Mouse (Mus musculus): ENCODE data around the gene Il1f6.

Il1f6 gene

DNA sequence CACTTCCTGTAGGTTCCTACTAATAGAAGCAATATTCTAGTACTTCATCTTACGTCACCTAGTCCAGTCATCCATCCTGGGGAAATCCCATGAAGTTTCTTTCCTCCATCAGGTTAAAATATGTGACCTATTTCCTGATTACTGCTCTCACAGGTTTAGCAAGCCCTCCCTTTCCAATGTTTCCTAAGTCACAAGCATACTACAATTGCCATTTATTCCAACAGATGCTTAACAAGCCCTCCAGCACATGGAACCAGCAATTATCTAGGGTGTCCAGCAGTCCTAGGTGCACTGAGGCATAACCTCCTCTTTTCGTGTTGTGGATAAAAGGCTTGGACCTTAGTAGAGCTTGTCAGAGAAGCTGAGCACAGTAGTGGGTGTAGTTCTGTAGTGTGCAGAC, at the start of gene Il1f6:
Il1f6 (plus strand) TSS at position 301 of the 400 bp plus-strand sequence.
- peak in 1 of 2 experiments; percentile 3 for DNase-seq

DNA sequence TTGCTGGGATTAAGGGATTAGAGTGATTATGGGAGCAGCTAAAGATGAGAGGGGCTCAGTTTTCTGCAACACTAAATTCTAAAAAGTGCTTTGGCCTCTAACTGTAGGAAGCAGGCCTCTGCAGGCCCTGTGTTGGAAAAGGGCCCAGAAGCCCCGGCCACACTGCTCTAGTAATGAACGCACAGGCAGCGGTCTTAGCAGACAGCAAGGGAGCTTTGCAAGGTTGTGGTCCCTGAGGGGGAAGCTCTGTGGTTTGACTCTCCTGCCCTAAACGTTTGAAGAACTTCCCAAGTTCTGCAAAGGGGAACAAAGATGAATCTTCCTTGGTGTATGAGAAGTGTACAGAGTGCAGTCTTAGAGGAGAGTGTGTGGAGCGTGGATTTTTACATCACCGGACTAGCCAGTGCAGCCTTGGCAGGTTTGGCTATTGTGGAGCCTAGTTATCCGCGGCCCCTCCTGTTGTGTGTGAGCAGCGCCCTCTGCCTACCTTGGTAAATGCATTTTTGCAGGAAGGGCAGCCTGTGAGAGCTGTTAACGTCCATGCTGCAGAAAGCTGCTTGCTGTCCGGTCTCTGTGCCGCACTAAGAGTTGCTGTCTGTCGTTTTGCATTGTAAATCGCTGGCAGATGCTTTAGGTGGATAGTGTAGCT, 33.4 kb upstream of the Il1f6 start:
- peak; percentile 57 to 67 for DNase-seq

DNA sequence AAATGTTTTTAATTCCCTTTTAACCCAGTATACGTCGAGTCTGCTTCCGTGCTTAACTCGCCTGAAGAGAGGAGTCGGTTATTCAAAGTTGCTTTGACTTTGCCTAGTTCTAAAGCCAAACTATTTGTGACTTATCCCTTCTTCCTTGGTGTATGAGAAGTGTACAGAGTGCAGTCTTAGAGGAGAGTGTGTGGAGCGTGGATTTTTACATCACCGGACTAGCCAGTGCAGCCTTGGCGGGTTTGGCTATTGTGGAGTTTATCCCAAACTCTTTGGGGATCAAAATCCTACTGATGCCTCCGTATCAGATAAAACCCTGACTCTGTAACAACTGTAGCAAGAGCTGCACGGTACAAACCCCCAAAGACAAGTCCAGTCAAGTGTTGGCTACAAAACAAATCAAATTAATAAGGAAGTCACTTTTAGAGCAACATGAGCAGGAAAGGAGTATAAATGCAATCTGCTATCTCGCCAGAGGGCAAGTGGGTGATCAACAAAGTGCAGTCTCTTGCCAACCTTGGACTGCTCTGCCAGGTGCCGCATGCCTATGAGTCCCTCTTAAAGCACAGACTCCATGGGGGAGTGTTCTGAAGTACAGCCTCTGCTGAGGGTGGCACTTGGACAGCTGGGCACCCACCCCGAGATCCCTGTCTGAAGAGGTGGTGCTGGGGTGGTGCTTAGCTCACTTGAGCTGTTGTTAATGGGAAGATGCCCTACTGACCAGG, 32.6 kb upstream of the Il1f6 start:
- peak in 1 of 2 experiments; percentile 4 for DNase-seq

DNA sequence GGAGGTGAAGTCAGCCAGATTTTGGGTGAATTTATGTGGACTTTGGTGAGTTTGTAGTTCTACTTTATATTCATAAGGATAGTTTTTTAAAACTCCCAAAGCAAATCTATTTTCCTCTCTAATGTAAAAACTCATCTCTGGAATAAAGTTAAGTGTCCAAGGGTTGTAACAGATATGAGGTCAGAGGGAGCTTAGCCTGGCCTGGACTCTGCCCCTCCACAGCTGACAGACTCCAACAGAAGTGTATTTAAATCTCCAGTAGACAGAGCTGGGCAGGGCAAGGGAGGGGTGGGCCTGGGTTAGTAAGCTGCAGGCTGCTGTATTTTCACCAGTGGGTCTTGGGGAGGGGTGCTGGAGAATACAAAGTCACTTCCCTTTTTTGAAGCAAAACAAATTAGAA, 31.1 kb upstream of the Il1f6 start:
- DNase-seq = peak in 1 of 2 experiments; percentile 4

DNA sequence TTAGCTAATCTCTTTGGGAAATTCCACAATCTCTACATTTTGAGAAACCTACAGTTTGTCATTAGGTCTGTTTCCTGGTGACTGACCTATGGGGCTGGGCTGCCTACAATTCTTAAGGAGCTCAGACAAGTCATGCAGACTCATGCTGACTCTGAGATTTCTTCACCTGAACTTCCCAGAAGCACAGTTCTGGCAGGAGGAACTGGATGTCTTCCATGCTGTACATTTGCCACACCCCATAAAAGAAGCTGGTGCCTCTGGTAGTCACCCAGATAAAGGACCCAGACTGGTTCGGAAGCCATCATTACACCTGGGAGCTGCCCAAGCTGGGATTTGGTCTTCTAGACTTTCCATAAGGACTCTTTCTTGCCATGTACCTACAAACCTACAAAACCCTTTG, 29.0 kb upstream of the Il1f6 start, which contains the start of gene Il1f9:
Il1f9 (plus strand) TSS at position 301 of the 400 bp plus-strand sequence.
- no peak for DNase-seq

DNA sequence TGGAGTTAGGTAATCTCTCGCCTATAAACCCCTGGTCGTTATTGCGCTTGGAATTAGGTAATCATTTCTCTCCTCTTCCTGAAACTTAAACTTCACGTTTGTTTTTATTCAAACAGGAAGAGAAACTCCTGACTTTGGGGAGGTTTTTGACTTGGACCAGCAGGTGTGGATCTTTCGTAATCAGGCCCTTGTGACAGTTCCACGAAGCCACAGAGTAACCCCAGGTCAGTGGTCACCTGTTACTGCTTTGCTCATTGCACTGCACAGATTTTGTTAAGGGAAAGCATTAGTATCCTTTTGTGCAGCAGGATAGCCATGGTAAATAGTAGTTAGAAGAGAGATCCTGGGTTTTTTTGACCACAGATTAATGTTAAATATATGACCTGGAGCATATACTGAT, 27.6 kb upstream of the Il1f6 start:
- DNase-seq = no peak

DNA sequence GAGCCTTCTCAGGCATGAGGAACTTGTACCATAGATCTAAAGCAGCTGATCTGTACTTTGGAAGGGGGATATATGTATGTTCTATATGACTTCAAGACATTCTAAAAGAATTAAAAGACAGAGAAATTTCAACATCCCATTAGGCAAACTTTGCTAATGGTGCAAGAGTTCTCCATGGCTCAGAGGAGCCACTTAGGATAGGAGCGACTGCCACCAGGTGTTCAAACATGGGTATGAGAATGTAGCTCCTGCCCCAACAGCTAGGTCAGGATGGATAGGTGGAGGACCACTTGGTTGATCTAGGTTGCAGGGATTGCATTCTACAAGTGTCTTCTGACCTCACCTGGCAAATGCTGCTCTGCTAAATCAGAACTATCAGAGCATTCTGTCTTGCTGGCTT, 27.0 kb upstream of the Il1f6 start:
- DNase-seq = peak; percentile 4 to 5

DNA sequence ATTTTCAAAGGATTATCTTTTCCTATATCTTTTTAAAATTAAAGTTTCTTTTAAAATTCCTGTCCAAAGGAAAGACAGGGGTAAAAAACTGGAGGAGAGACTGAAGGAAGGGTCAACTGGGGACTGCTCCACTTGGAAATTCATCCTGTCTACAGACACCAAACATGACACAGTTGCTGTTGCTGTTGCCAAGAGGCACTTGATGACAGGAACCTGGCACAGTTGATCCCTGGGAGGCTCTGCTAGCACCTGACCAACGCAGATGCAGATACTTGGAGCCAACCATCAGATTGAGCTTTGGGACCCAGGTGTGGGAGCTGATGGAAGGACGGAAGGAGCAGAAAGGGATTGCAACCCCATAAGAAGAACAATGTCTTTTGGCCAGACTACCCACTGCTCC, 12.0 kb downstream of the Il1f6 start:
- no peak for DNase-seq

DNA sequence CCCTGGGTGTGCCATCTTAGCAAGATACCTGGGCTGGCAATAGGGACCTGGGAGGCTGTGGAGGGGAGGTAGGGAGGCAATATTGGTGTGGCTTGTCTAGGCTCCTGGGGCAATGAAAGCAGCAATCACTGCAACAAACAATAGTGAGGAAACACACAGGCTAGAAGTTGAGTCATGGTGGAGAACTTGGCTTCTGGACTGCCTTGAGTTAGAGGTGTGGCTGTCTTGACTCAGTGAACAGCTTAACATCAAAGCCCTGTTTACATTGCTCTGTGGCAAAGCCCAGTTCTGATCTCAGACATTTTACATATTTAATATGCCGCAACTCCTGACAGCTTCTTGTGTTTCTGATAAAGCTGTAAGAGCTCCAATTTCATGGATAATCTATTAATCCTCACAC, 52.3 kb downstream of the Il1f6 start:
- DNase-seq = no peak

DNA sequence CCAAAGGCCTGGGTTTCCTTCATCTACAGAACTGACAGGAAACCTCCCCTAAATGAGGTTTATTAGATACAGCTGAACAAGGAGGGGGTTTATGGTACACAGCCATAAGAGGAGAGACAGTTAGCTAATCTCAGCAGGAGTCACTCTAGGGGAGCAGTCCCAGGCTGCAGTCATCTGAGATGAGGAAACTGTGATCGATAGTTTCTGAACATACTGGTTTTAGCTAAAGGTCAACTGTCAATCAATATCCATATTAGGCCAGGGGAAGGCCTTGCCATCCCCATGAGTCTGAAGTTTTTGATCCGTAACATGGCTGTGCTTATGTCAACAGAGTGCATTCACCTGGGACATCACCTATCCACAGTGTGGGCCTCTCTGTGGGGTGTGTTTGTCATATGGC, 58.4 kb downstream of the Il1f6 start:
- DNase-seq = no peak

DNA sequence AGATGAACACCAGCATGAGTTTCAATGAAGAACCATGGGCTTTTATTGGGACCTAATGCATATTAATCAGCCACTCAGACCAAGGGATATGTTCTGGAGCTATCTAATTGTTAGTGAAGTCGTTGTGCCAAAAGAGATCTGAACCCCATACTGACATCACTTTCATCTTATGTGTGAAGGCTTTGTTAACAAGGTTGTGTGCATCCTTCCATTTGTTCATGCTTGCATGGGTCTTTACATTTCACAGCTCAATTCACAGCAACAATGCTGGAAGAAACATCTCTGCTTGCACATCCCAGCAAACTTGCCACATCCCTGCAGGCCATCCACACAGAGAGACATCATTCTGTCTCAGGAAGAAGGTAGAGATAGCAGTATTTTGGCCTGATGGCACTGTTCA, 59.9 kb downstream of the Il1f6 start:
- DNase-seq = no peak

Data from kidney, postnatal 4 days (tissue).